Mouse (Mus musculus): Measurements from ENCODE around the gene Nsun2. TPM values are rescaled to one million over a fixed set of nuclear protein-coding genes. Genes with fewer than 3 reads are reported as not detected.
"Not testable (repeated sequence)": the region's sequence is repeated elsewhere in the genome, so short reads cannot be mapped to it uniquely, and the experiment has no call there.

The Nsun2 gene
- total RNA-seq, 2 experiments from 2014 or later, result 68.5 to 81.1 TPM

- DNase-seq, result no peak
Observed at GRCm38 (mm10) chr13:69593453-69593852, 59.9 kb downstream of the Nsun2 start.

- no peak for DNase-seq
Observed at GRCm38 (mm10) chr13:69594577-69595256, 61.2 kb downstream of the Nsun2 start.

- DNase-seq, result no peak
Observed at GRCm38 (mm10) chr13:69595911-69596310, 62.4 kb downstream of the Nsun2 start.

GRCm38 (mm10) chr13:69596515-69596914 is 63.0 kb downstream of the Nsun2 start:
- no peak for DNase-seq

GRCm38 (mm10) chr13:69598867-69599266 is 65.3 kb downstream of the Nsun2 start:
- no peak for DNase-seq

- DNase-seq, result not testable (repeated sequence)
Observed at GRCm38 (mm10) chr13:69600863-69601262, 67.3 kb downstream of the Nsun2 start.

GRCm38 (mm10) chr13:69601321-69601720 is 67.8 kb downstream of the Nsun2 start:
- peak; percentile 26 for DNase-seq

GRCm38 (mm10) chr13:69604670-69605069 is 71.1 kb downstream of the Nsun2 start:
- DNase-seq, result no peak

GRCm38 (mm10) chr13:69608734-69609133 is 75.2 kb downstream of the Nsun2 start:
- DNase-seq, result no peak

GRCm38 (mm10) chr13:69610751-69611397 is 77.3 kb downstream of the Nsun2 start:
- DNase-seq, result peak; percentile 63

- peak; percentile 99 for DNase-seq
Observed at GRCm38 (mm10) chr13:69611398-69612174, 78.0 kb downstream of the Nsun2 start, which contains the start of gene Srd5a1. Srd5a1 (minus strand) TSS chr13:69611442.

- DNase-seq, result no peak
Observed at GRCm38 (mm10) chr13:69612175-69612544, 78.6 kb downstream of the Nsun2 start.

- no peak for DNase-seq
Observed at GRCm38 (mm10) chr13:69616716-69617115, 83.2 kb downstream of the Nsun2 start.

- no peak for DNase-seq
Observed at GRCm38 (mm10) chr13:69623843-69624242, 90.3 kb downstream of the Nsun2 start.

- no peak for DNase-seq
Observed at GRCm38 (mm10) chr13:69624510-69624909, 91.0 kb downstream of the Nsun2 start.

- no peak for DNase-seq
Observed at GRCm38 (mm10) chr13:69627941-69628340, 94.4 kb downstream of the Nsun2 start.

- no peak for DNase-seq
Observed at GRCm38 (mm10) chr13:69630576-69630975, 97.0 kb downstream of the Nsun2 start.

- no peak for DNase-seq
Observed at GRCm38 (mm10) chr13:69631111-69631510, 97.6 kb downstream of the Nsun2 start.

GRCm38 (mm10) chr13:69631659-69632058 is 98.1 kb downstream of the Nsun2 start:
- DNase-seq, result no peak

- no peak for DNase-seq
Observed at GRCm38 (mm10) chr13:69633551-69633950, 100.0 kb downstream of the Nsun2 start.

GRCm38 (mm10) chr13:69633988-69634387 is 100.4 kb downstream of the Nsun2 start:
- no peak for DNase-seq

GRCm38 (mm10) chr13:69635836-69636235 is 102.3 kb downstream of the Nsun2 start:
- not testable (repeated sequence) for DNase-seq

GRCm38 (mm10) chr13:69636375-69636774 is 102.8 kb downstream of the Nsun2 start:
- no peak for DNase-seq

Data from adrenal gland, postnatal 10 days (tissue).